Mouse (Mus musculus) monocyte, adult 2 months (primary cell): ENCODE results near the gene Gng4.
"Not testable (repeated sequence)": the region's sequence is repeated elsewhere in the genome, so short reads cannot be mapped to it uniquely, and the experiment has no call there.

Experiments used
- DNase-seq, 2 experiments: peaks; one replicate each; pipeline ENCODE4 v3.0.0; 2022; ENCODE audit warnings: low spot score in 2 of 2, low read depth in 1 of 2

Gene Gng4

DNA sequence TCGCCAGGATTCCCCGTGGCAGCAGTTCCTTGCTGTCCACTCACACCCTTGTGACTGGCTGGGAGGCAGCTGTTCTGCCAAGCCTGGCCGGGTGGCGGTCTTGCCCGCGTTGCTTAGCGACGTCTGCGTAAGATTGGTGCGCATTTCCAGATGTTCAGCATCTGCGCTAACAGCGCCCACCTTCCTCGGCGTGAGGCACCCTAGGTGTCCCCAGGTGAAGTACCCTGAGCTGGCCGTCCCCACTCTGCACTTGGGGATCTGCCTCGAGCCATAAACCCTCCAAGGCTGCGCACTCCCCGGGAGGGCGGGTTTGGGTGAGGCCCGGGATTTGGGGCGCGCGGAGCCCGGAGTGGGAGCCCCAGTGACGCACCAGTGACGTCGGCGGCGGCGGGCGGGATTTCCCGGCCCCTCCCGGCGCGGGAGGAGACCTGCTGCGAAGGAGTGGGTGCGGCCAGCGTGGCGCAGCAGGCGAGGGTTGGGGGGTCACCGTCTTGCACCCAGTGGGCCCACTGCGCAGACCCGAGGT, at the start of gene Gng4:
Gng4 (plus strand) TSS at position 166 of the 526 bp plus-strand sequence.
- DNase-seq: peak; percentile 8 to 30

DNA sequence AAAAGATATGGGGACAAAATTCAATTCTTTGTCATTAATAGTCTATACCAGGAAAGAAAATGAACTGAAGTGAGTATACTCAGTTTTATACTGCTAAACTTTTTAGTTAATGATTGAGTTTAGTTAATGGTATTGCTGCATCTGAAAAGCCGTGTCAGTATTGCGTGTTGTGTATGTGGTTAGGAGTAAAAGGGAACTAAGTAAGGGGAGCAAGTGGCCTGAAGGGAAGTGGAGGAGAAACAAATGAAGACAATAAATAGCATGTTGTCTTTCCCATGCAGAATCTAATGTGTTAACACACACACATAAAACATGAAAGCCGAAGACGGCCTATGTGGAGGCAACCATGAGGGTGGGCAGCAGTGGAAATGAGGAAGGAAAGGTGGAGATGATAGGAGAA, 44.6 kb upstream of the Gng4 start:
- no peak for DNase-seq

DNA sequence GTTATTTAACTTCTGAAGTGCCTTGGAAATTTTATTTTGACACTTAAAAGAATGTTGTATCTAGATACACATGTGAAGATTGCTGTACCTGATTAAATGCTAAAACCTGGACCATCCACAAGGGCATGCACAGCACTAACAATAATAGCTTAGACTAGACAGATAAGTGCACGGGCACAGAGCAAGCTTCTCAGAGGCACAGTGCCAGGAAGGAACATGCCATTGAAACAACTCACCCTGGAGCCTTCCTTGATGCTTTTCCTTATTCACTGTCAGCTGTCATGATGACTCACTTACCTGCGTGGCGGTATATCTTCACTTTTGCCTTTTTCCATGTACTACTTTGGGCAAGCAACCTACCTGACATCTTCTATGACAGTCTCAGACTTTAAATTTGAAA, 37.9 kb upstream of the Gng4 start:
- DNase-seq: no peak

GRCm38 (mm10) chr13:13775778-13776494, 7.9 kb upstream of the Gng4 start:
- no peak for DNase-seq

DNA sequence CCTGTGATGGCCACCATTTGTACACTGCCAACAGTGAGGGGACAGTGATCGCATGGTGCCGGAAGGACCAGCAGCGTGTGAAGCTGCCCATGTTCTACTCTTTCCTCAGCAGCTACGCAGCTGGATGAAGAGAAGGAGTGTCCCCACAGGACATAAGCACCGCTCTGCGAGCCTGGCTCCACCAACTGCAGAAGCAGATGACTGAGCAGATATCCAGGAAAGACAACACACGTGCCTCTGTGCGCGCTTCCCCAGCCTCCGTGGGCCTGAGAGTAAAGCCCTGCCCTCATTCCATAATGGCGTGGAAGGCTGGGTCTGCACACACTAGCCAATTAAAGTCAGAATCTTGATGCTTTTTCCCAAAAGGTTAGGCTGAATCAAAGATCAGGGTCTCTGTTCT, 6.8 kb upstream of the Gng4 start:
- no peak for DNase-seq

- no peak for DNase-seq
These were observed 6.2 kb upstream of the Gng4 start for GRCm38 (mm10) chr13:13777696-13778095.

- no peak for DNase-seq
These were observed 4.9 kb upstream of the Gng4 start for GRCm38 (mm10) chr13:13778837-13779458.

- DNase-seq: no peak
These were observed 3.6 kb upstream of the Gng4 start for GRCm38 (mm10) chr13:13780271-13780670.

DNA sequence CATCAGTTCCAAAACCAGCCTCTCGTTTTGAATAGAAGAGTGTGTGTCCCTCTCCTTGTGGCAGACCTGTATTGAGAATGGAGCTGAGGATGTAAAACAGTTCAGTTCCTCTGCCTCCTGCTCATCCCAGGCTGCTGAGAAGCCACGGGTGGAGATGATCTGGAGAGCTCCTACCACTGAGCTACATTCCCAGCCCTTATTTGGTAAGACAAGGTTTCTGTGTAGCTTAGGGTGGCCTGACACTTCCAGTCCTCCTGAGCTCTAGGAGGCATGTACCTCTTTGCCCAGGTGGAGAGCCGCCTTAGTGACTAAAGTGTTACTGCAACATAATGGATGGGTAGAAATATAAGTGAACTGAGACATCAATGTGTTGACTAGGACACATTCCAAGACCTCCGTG, 2.8 kb upstream of the Gng4 start:
- no peak for DNase-seq

DNA sequence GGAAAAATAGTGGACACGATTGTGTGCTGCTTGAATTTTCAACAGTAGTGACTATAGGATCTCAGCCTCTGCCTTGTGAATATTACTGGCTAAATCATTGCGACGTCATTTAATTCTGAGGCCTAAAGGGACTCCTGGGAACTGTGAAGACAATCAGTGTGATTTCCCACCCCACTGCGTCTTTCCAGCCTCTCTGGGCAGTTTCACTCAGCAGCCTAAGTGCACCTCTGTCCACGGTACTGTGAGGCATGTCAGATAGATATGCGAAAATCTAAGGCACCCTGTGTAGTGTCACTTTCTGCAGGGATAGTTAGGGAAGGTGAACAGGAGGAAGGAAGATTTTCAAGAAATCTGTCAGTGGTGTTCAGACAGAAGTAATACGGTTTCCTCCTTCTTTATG, 563 bp upstream of the Gng4 start:
- DNase-seq: no peak

GRCm38 (mm10) chr13:13784420-13784936, 619 bp downstream of the Gng4 start:
- no peak for DNase-seq

- DNase-seq: no peak
These were observed 1.3 kb downstream of the Gng4 start for GRCm38 (mm10) chr13:13784981-13785783.

GRCm38 (mm10) chr13:13786971-13787370, 3.1 kb downstream of the Gng4 start:
- no peak for DNase-seq

GRCm38 (mm10) chr13:13788070-13788469, 4.2 kb downstream of the Gng4 start:
- no peak for DNase-seq

GRCm38 (mm10) chr13:13791981-13792380, 8.1 kb downstream of the Gng4 start:
- DNase-seq: no peak

DNA sequence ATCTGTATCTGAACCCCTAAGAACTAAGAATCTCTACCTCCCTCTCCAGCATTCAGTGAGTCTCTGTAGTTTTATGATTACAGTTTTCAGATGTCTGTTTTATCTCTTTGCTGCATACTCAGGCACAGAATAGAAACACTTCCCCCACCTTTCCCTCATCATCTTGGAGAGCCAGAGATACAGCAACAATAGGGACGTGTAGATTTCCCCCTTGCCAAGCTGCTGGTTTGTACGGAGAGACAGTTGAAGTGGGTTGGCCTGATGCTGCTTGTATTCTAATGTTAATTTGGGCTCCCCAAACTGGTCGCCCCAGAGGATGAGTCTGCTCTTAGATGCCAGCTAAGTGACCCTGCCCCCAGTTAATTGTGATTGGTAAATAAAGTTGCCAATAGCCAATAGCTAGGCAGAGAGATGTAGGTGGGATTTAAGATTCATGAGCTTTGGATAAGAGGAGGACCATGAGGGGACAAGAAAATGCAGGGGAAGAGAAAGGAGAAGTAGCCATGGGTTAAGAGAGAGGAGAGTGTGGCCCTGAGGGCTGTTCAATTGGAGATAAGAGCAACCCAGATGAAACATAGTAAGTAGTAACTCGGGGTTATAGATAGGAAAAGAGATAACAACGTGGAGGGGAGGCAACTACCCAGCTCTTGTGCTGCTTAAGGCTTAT, 11.4 kb downstream of the Gng4 start:
- DNase-seq: no peak

DNA sequence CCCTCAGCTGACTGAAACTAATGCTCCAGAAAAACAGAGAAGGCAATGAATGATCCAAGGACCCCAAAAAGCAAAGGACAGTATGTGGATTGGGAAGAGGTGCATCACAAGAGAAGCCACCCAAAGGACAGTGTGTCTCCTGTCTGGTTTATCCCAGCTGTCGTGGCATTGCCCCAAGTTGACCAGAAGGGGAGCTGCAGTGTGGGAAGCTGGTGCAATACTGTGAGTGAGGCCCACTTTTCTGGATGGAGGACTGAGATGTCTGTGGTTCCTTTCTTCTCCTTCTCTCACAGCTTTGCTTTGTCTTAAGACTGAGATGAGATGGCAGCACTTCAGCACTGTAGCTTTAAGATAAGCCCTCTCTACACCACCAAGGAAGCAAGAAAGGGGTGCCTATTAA, 12.2 kb downstream of the Gng4 start:
- DNase-seq: no peak

DNA sequence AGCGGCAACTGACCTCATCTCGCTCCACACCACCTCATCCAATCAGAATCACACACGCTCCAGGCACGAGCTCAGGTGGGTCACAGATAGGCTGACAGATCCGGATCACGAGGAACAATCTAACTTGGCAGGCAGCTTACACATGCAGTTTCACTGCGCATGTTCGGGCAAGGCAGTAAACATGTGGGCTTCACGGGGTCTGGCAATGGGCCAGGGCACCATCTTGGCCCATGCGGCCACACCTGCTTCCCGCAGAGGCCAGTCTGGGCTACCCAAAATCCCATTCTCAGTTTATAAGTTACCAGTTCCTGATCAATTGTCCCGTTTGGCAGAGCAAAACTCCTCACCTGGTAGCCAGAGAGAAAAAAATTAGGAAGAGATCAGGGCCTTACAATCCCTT, 14.0 kb downstream of the Gng4 start:
- DNase-seq: not testable (repeated sequence)

DNA sequence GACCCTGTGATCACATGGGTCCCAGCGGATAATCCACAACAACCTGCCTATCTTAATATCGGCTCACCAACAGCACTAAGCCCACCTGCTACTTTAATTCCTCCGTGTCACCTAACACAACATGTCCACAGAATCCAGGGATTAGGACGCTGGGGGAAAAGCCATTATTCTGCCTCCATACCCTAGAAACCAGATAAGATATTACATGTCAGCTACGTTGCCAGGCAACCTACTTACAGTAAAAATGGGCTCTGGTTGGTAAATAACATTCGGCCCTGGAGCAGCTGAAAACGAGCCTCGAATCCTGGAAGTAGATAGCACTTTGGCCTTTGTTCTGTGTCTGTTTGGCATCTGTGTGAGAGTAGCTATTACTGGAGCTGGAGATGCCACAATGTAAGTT, 14.9 kb downstream of the Gng4 start:
- DNase-seq: no peak

DNA sequence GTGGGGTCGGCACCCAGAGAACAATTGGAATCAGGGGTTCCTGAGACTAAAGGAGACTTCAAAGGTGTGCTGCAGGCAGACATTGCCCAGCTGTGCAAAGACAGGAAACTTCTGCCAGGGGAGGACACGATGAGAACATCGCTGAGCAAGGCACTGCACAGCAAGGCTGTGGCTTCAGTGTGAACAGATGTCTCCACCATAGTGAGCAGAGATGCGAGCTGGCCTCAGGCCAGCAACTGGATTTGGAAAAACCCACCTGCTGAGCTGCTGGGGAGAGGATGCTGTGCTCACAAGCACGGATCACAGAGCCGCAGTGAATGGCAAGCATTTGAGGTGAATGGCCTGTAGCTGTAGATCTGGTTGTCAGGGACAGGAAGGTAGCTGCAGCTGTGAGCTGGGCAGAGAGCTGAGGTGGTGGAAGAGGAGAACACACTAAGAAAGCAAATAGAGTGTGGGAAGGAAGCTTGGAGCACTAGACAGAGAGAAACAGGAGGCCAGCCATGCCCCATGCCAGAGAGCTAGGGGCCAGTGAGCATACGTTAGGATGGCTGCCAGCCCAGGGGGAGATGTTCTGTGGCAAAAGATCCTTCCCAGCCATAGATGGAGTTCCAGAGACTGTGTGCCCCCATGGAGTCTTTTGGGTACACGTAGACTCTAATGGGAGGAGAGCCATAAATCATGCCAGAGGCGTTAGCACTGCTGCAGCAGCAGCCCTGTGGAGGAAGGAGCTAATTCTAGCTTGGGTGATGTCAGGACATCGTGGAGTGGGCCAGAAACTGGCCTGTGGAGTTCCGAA, 24.7 kb downstream of the Gng4 start:
- no peak for DNase-seq
